Mouse (Mus musculus): Measurements from ENCODE around the gene Ywhae. TPM values are rescaled to one million over a fixed set of nuclear protein-coding genes. Genes with fewer than 3 reads are reported as not detected.

Gene Ywhae
- polyA plus RNA-seq, 1 experiment: 870 TPM

GRCm38 (mm10) chr11:75744761-75745160, 12.1 kb downstream of the Ywhae start:
- Histone ChIP-seq H3K27ac (ENCODE audit: insufficient read depth, low read length) (no peak overlapping the region), H3K4me3 (replicated peaks; ENCODE audit: insufficient read depth, low read depth, low read length) (no peak overlapping the region), H3K27me3 (ENCODE audit: control insufficient read depth, insufficient read depth, low read length) (no peaks in the 10 kb centered on the region), H3K4me1 (ENCODE audit: control insufficient read depth, insufficient read depth, low read length) (peaks cover 13% of the 10 kb centered on the region)
- WGBS: 92% methylated on average over 3 of the region's 3 CpGs
- no peak for DNase-seq
- TF ChIP-seq POLR2A (IDR thresholded peaks at IDR 0.05; ENCODE audit: borderline replicate concordance, insufficient read depth, low read length) (no peak), CTCF (IDR thresholded peaks at IDR 0.05; ENCODE audit: borderline replicate concordance, insufficient read depth, low read depth, low read length) (no peak)

- WGBS: 52% methylated on average over 1 of the region's 1 CpGs
- Histone ChIP-seq H3K4me1 (ENCODE audit: control insufficient read depth, insufficient read depth, low read length) (peaks cover 19% of the 10 kb centered on the region; the same call in 1 of the 2 replicates), H3K27me3 (ENCODE audit: control insufficient read depth, insufficient read depth, low read length) (no peaks in the 10 kb centered on the region), H3K27ac (ENCODE audit: insufficient read depth, low read length) (no peak overlapping the region), H3K4me3 (replicated peaks; ENCODE audit: insufficient read depth, low read depth, low read length) (no peak overlapping the region)
- peak in 1 of 2 experiments; percentile 39 for DNase-seq
- TF ChIP-seq POLR2A (IDR thresholded peaks at IDR 0.05; ENCODE audit: borderline replicate concordance, insufficient read depth, low read length) (no peak), CTCF (IDR thresholded peaks at IDR 0.05; ENCODE audit: borderline replicate concordance, insufficient read depth, low read depth, low read length) (no peak)
Observed at GRCm38 (mm10) chr11:75750537-75750936, 17.9 kb downstream of the Ywhae start.

GRCm38 (mm10) chr11:75751082-75751481, 18.4 kb downstream of the Ywhae start:
- WGBS: 53% methylated on average over 4 of the region's 4 CpGs
- H3K27me3 ChIP-seq (ENCODE audit: control insufficient read depth, insufficient read depth, low read length): no peaks in the 10 kb centered on the region
- TF ChIP-seq POLR2A (IDR thresholded peaks at IDR 0.05; ENCODE audit: borderline replicate concordance, insufficient read depth, low read length) (no peak), CTCF (IDR thresholded peaks at IDR 0.05; ENCODE audit: borderline replicate concordance, insufficient read depth, low read depth, low read length) (no peak)

GRCm38 (mm10) chr11:75756687-75757086, 24.0 kb downstream of the Ywhae start:
- Histone ChIP-seq H3K4me3 (replicated peaks; ENCODE audit: insufficient read depth, low read depth, low read length) (no peak overlapping the region), H3K27me3 (ENCODE audit: control insufficient read depth, insufficient read depth, low read length) (no peaks in the 10 kb centered on the region), H3K27ac (ENCODE audit: insufficient read depth, low read length) (no peak overlapping the region), H3K4me1 (ENCODE audit: control insufficient read depth, insufficient read depth, low read length) (peaks cover 6% of the 10 kb centered on the region; the same call in 1 of the 2 replicates)
- WGBS: 83% methylated on average over 8 of the region's 8 CpGs
- no peak for DNase-seq
- no peak for TF ChIP-seq POLR2A (IDR thresholded peaks at IDR 0.05; ENCODE audit: borderline replicate concordance, insufficient read depth, low read length)
- no peak for TF ChIP-seq CTCF (IDR thresholded peaks at IDR 0.05; ENCODE audit: borderline replicate concordance, insufficient read depth, low read depth, low read length)

More at GRCm38 (mm10) chr11:75751082-75751481, 18.4 kb downstream of the Ywhae start:
- no peak overlapping the region for H3K27ac ChIP-seq (ENCODE audit: insufficient read depth, low read length)
- peaks cover 19% of the 10 kb centered on the region; the same call in 1 of the 2 replicates for H3K4me1 ChIP-seq (ENCODE audit: control insufficient read depth, insufficient read depth, low read length)
- H3K4me3 ChIP-seq (replicated peaks; ENCODE audit: insufficient read depth, low read depth, low read length): no peak overlapping the region
- no peak for DNase-seq

- peaks cover 7% of the 10 kb centered on the region; the same call in 1 of the 2 replicates for H3K4me1 ChIP-seq (ENCODE audit: control insufficient read depth, insufficient read depth, low read length)
- no peak for TF ChIP-seq CTCF (IDR thresholded peaks at IDR 0.05; ENCODE audit: borderline replicate concordance, insufficient read depth, low read depth, low read length)
- TF ChIP-seq POLR2A (IDR thresholded peaks at IDR 0.05; ENCODE audit: borderline replicate concordance, insufficient read depth, low read length): no peak
- H3K27ac ChIP-seq (ENCODE audit: insufficient read depth, low read length): no peak overlapping the region
- H3K4me3 ChIP-seq (replicated peaks; ENCODE audit: insufficient read depth, low read depth, low read length): no peak overlapping the region
- no peak for DNase-seq
- 91% methylated on average over 1 of the region's 1 CpGs for WGBS
- no peaks in the 10 kb centered on the region for H3K27me3 ChIP-seq (ENCODE audit: control insufficient read depth, insufficient read depth, low read length)
Observed at GRCm38 (mm10) chr11:75758553-75758952, 25.9 kb downstream of the Ywhae start.

- TF ChIP-seq CTCF (IDR thresholded peaks at IDR 0.05; ENCODE audit: borderline replicate concordance, insufficient read depth, low read depth, low read length): no peak
- Histone ChIP-seq H3K27ac (ENCODE audit: insufficient read depth, low read length) (no peak overlapping the region), H3K4me1 (ENCODE audit: control insufficient read depth, insufficient read depth, low read length) (peaks cover 5% of the 10 kb centered on the region; the same call in 1 of the 2 replicates), H3K4me3 (replicated peaks; ENCODE audit: insufficient read depth, low read depth, low read length) (no peak overlapping the region), H3K27me3 (ENCODE audit: control insufficient read depth, insufficient read depth, low read length) (no peaks in the 10 kb centered on the region)
- no peak for DNase-seq
- WGBS: 92% methylated on average over 5 of the region's 5 CpGs
Observed at GRCm38 (mm10) chr11:75760785-75761184, 28.1 kb downstream of the Ywhae start.

GRCm38 (mm10) chr11:75762708-75763107, 30.0 kb downstream of the Ywhae start:
- DNase-seq: no peak
- no peak overlapping the region for H3K27ac ChIP-seq (ENCODE audit: insufficient read depth, low read length)
- no peak for TF ChIP-seq CTCF (IDR thresholded peaks at IDR 0.05; ENCODE audit: borderline replicate concordance, insufficient read depth, low read depth, low read length)
- no peak for TF ChIP-seq POLR2A (IDR thresholded peaks at IDR 0.05; ENCODE audit: borderline replicate concordance, insufficient read depth, low read length)
- H3K4me1 ChIP-seq (ENCODE audit: control insufficient read depth, insufficient read depth, low read length): peaks cover 5% of the 10 kb centered on the region; the same call in 1 of the 2 replicates
- no peaks in the 10 kb centered on the region for H3K27me3 ChIP-seq (ENCODE audit: control insufficient read depth, insufficient read depth, low read length)
- WGBS: 68% methylated on average over 2 of the region's 2 CpGs
- no peak overlapping the region for H3K4me3 ChIP-seq (replicated peaks; ENCODE audit: insufficient read depth, low read depth, low read length)

GRCm38 (mm10) chr11:75764521-75765023, 31.9 kb downstream of the Ywhae start:
- no peaks in the 10 kb centered on the region for H3K27me3 ChIP-seq (ENCODE audit: control insufficient read depth, insufficient read depth, low read length)
- H3K4me3 ChIP-seq (replicated peaks; ENCODE audit: insufficient read depth, low read depth, low read length): no peak overlapping the region
- no peak for TF ChIP-seq CTCF (IDR thresholded peaks at IDR 0.05; ENCODE audit: borderline replicate concordance, insufficient read depth, low read depth, low read length)
- peaks cover 16% of the 10 kb centered on the region for H3K4me1 ChIP-seq (ENCODE audit: control insufficient read depth, insufficient read depth, low read length)
- WGBS: 72% methylated on average over 4 of the region's 4 CpGs
- no peak overlapping the region for H3K27ac ChIP-seq (ENCODE audit: insufficient read depth, low read length)
- DNase-seq: no peak
